Mouse (Mus musculus): ENCODE measurements around the gene Pdia5.

Pdia5 gene

GRCm38 (mm10) chr16:35484526-35485233, 6.0 kb downstream of the Pdia5 start:
- peak; percentile 54 to 75 for DNase-seq (ENCODE audit: inconsistent age in 2 of 2, low spot score in 1 of 2)

DNA sequence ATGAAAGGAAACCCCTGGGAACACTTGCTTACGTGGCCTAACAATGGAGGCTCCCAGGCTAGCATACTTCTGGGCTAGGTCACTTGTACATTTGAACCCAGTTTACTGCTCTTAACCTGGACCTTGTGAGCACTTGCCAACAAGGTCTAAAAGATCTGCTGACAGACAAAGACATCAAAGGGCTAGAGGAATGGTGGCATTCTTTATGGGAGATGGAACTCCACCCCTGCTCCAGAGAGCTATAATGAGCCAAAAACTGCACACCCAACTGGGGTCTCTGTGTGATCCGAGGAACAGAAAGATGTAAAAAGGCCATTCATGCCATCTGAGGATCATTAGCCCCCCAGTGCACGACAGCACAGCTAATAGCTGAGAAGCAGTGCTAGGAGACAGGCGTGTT, 6.6 kb downstream of the Pdia5 start:
- no peak for DNase-seq (ENCODE audit: inconsistent age in 2 of 2, low spot score in 1 of 2)

- peak in 1 of 2 experiments; percentile 60 for DNase-seq (ENCODE audit: inconsistent age in 2 of 2, low spot score in 1 of 2)
Measured at GRCm38 (mm10) chr16:35479301-35479700, 11.4 kb downstream of the Pdia5 start.

GRCm38 (mm10) chr16:35477273-35477672, 13.4 kb downstream of the Pdia5 start:
- no peak for DNase-seq (ENCODE audit: inconsistent age in 2 of 2, low spot score in 1 of 2)

DNA sequence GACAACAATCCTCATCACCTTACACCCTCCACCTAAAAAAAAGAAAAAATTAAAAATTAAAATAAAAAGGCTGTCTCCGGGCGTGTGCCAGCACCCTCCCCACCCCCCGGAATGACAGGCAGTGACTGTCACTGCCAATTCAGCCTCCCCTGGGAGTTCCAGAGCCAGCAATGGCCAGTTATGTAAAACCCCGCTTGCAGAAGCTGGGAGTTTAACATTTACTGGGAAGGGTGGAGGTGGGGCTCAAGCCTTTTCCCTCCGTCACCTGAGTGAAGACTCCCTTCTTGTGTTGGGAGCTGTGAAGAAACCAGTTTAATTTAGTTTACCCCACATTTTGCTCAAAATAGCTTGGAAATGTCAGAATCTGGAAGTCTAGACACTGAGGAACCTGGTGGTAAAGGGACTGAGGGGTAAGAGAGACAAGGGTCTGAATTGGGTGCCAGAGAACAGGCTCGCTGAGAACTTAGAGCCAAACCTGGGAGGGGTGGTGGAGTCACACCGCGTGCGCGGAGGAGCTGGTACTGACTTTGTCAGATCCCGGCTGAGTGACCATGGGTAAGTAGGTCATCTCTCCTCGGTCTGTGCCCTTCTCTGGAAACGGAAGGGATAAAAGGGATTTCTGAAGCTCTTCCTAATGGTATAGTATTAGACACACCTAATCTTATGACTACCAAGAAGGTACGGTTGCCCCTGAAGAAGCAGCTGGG, 18.0 kb downstream of the Pdia5 start:
- DNase-seq (ENCODE audit: inconsistent age in 2 of 2, low spot score in 1 of 2), result peak in 1 of 2 experiments; percentile 64

DNA sequence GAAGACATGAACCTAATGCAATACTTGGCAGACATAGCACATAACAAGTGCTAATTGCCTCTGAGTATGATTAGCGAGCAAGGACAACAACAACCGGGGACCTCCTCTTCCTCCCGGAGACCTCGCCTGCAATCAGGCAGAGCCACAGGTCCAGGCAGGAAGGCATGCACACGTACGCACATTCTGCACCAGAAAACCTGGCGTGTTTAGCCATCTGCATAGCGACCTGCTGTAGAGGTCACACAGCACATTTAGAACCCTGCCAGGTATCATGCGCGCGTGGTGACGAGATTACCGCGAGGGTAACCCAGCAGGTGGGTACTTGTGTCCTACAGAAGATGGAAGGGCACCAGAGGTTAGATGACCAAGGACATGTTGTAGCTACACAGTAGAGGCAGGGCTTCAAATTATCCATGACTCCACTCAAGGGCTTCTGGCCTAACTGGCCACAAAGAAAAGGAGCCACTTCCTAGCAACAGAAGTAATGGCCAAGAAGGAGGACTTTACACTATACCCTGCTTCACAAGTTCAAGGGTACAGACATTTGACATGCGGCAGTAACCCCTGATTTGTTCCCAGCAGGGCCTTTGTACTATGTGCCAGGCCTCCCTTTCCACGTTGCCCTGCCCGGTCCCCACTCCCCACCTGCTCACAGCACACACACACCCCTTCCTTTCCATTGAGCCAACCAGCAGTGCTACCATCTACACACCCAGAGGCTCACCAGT, 18.7 kb downstream of the Pdia5 start:
- no peak for DNase-seq (ENCODE audit: inconsistent age in 2 of 2, low spot score in 1 of 2)

- DNase-seq (ENCODE audit: inconsistent age in 2 of 2, low spot score in 1 of 2), result no peak
Measured at GRCm38 (mm10) chr16:35470983-35471382, 19.7 kb downstream of the Pdia5 start.

DNA sequence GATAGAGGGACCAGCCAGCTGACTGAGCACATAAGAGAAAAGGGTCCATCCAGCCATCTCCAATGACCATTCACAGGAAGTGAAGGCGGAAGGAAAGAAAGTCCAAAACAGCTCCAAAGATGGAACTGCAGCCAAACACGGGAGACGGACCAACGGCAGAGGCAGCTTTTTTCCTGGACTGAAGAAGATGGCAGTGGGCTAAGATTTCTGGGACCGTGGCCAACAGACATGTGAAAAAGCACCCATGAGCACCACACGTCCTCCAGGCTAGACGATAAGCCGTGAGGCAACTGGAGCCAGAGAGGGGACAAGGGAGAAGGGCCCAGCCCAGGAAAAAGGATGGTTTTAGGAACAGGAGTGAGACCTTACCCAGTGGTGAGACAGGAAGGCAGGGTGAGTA, 20.6 kb downstream of the Pdia5 start:
- no peak for DNase-seq (ENCODE audit: inconsistent age in 2 of 2, low spot score in 1 of 2)

GRCm38 (mm10) chr16:35469016-35469415, 21.7 kb downstream of the Pdia5 start:
- no peak for DNase-seq (ENCODE audit: inconsistent age in 2 of 2, low spot score in 1 of 2)

GRCm38 (mm10) chr16:35467044-35467443, 23.6 kb downstream of the Pdia5 start:
- DNase-seq (ENCODE audit: inconsistent age in 2 of 2, low spot score in 1 of 2), result no peak

DNA sequence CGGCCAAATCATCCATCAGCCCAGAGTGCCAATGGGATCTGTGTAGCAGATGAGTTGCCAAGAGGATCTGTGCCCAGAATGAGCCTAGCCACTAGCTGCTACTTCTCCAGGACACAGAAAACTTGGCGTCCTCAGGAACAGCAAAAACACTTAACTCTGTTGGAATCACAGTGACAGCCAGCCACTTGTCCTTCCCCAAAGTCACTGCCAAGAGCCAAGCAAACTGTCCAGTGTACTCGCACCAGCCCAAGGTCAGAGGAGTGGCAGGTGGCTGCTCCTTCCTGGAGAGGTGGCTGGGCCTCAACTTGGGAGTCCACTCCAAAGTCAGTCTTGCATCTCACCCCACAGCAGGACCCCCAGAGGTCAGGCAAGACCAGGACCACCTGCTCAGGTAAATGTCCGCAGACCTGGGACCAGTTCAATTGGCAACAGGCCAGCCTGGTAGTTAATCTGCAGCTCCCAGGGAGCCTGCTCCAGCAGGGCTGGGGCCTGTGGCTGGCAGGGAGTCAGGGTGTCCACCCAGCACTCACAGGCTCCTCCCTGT, 24.8 kb downstream of the Pdia5 start:
- peak in 1 of 2 experiments; percentile 59 for DNase-seq (ENCODE audit: inconsistent age in 2 of 2, low spot score in 1 of 2)

- DNase-seq (ENCODE audit: inconsistent age in 2 of 2, low spot score in 1 of 2), result no peak
Measured at GRCm38 (mm10) chr16:35464686-35465308, 25.9 kb downstream of the Pdia5 start.

DNA sequence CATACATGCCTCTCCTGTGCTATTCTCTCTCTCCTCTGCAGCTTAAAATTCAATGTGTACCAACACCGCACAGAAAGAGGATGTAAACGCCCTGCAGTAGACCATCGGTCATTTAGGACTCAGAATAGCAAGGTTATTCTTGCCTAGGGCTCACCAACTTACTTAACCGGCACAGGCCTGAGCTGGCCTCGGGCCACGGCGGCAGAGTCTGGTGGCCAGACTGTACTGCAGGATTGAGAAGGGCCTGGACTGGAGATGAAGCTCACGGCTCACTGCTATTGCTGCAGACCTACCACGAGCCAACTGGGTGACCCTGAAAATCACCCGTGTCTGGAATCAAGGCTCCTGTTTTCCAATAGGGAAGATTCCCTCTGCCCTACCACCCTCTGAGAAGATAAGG, 27.0 kb downstream of the Pdia5 start:
- DNase-seq (ENCODE audit: inconsistent age in 2 of 2, low spot score in 1 of 2), result peak in 1 of 2 experiments; percentile 41

DNA sequence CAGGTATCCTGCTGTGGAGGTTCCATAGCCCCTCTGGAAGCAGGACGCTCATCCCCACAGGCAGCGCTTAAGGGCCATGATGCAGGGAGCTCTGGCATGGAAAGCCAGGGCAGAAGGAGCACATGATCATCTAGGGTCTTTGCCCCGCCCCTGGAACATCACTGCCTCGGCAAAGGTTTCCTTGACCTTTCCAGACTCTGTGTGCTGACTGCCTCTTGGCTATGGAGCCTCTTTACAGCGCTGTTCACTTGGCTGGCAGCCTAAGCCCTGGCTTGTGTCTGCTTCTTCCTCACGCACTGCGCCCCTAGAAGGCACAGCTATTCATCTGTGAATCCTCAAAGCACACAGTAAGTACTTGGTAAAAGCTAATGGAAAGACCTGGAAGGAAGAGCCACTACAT, 27.7 kb downstream of the Pdia5 start:
- DNase-seq (ENCODE audit: inconsistent age in 2 of 2, low spot score in 1 of 2), result peak; percentile 55 to 60

DNA sequence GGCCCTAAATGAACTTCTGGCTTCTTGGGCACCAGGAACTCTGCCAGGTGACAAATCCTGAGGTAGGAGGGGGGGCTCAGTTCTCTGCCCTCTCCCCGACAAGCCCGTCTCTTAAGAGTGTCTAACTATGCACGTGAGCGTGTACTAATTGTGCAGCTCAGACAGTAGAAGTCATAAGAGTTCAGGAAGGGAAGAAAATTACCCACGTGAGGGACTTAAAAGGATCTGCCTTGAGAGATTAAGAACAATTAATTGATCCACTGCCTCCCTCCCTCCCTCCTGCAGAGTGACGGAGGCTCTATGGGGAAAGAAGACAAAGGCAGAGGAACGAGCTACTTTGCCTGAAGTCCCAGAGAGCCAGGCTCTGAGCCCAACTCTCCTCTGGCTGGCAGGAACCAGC, 31.1 kb downstream of the Pdia5 start:
- no peak for DNase-seq (ENCODE audit: inconsistent age in 2 of 2, low spot score in 1 of 2)

DNA sequence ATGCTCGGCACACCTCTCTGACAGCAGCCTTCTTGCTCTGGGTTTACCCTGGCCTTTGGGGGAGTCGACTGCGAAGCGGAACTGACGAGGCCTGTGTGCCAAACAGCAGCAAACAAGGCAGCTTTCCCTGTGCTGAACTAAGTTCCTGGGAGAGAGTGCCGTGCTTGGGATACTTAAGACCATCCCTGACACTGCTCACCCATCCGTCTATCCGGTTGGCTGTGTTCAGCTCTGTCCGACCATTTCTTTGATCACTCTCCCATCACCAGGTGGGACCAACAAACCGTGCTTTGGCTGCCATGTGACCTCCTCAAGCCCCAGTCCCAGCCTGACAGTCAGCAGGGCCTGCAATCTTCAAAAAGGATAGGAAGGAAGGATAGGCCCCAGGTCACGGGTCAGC, 32.4 kb downstream of the Pdia5 start:
- no peak for DNase-seq (ENCODE audit: inconsistent age in 2 of 2, low spot score in 1 of 2)

GRCm38 (mm10) chr16:35457488-35457887, 33.2 kb downstream of the Pdia5 start:
- DNase-seq (ENCODE audit: inconsistent age in 2 of 2, low spot score in 1 of 2), result no peak

DNA sequence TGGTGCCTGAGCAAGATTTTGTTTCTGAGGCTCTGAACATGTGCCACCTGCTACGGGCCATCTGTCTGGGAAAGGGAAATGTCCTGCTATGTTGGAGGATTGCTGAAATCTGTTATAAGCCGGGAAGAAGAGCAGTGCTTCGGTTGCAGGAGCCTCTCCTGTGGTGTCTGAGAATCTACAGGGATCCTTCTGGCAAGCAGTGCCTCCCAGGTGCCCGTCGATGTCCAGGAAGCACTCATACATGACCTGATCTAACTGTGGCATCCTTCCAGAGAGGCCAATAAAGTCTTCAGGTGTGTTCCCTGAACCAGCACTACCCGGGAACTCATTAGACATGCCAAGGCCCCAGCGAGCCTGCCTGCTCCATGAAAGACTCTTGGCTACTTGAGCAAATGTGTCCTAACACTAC, 33.7 kb downstream of the Pdia5 start:
- no peak for DNase-seq (ENCODE audit: inconsistent age in 2 of 2, low spot score in 1 of 2)

- DNase-seq (ENCODE audit: inconsistent age in 2 of 2, low spot score in 1 of 2), result no peak
Measured at GRCm38 (mm10) chr16:35456305-35456704, 34.4 kb downstream of the Pdia5 start.

DNA sequence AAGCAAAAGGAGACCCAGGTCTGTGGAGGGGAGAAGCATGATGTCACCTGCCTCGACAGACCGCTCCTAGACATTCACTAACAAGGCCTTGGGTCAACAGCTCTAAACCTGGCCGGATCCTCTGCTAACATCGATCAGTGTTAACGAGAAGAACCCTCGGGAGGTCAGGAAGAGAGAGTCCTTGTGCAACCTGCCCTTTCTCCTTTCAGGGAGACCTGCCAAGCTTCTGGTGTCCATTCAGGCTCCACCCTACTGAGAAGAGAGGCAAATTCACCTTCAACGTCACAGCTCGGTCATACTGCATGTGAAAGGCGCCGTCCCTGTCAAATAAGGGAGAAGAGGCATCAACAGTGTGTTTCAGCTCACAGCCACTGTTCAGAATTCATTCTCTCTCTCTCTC, 34.9 kb downstream of the Pdia5 start:
- DNase-seq (ENCODE audit: inconsistent age in 2 of 2, low spot score in 1 of 2), result no peak

DNA sequence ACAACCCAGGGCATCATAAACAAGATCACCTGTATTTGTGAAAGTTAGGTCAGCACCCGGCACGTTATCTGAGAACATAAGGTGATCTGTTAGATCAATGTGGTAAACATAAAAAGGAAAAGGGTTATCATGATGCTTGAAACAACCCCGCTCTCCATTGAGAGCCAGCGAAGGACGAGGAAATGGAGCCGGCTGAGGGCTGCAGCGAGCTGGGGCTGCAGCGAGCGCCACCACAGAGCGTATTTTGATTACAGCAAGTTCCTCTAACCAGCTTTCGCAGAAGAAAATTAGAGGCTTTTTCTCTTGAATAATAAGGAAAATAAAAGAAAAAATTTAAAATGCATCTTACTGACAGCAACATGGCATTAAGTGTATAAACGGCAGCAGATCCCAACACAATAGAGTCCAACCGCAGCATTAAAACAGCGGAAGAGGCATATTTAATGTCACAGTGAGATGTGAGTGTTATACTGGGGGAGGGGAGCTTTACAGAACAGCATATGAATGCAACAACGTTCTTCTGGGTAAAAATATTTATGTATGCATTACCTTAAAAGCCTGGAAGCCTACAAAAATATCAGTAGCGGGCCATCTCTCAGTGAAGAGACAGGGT, 40.5 kb downstream of the Pdia5 start:
- DNase-seq (ENCODE audit: inconsistent age in 2 of 2, low spot score in 1 of 2), result no peak

Measured in adrenal gland, adult (tissue).